Mouse (Mus musculus) spleen, postnatal 14 days (tissue): ENCODE results near the gene Plin3.
"Not testable (repeated sequence)": the region's sequence is repeated elsewhere in the genome, so short reads cannot be mapped to it uniquely, and the experiment has no call there.

Experiments used
- DNase-seq, 2 experiments: peaks; one replicate each; pipeline ENCODE4 v3.0.0; 2021 to 2022; ENCODE audit warnings: low spot score in 2 of 2

Plin3 gene

GRCm38 (mm10) chr17:56275842-56276480, 16.7 kb downstream of the Plin3 start:
- DNase-seq, result no peak

GRCm38 (mm10) chr17:56273986-56274385, 18.7 kb downstream of the Plin3 start:
- no peak for DNase-seq

- DNase-seq, result no peak
Observed at GRCm38 (mm10) chr17:56273482-56273881, 19.2 kb downstream of the Plin3 start.

GRCm38 (mm10) chr17:56272644-56273043, 20.0 kb downstream of the Plin3 start:
- DNase-seq, result no peak

GRCm38 (mm10) chr17:56271609-56272253, 20.9 kb downstream of the Plin3 start:
- no peak for DNase-seq

- DNase-seq, result no peak
Observed at GRCm38 (mm10) chr17:56269741-56270140, 22.9 kb downstream of the Plin3 start.

- DNase-seq, result no peak
Observed at GRCm38 (mm10) chr17:56269153-56269630, 23.5 kb downstream of the Plin3 start.

GRCm38 (mm10) chr17:56266271-56266670, 26.4 kb downstream of the Plin3 start:
- peak in 1 of 2 experiments; percentile 52 for DNase-seq

- DNase-seq, result no peak
Observed at GRCm38 (mm10) chr17:56265869-56266268, 26.8 kb downstream of the Plin3 start.

GRCm38 (mm10) chr17:56265011-56265410, 27.7 kb downstream of the Plin3 start:
- DNase-seq, result no peak

- peak; percentile 58 to 78 for DNase-seq
Observed at GRCm38 (mm10) chr17:56264020-56264419, 28.7 kb downstream of the Plin3 start.

GRCm38 (mm10) chr17:56262645-56263094, 30.0 kb downstream of the Plin3 start:
- DNase-seq, result no peak

- no peak for DNase-seq
Observed at GRCm38 (mm10) chr17:56261166-56261565, 31.5 kb downstream of the Plin3 start.

GRCm38 (mm10) chr17:56259301-56260037, 33.2 kb downstream of the Plin3 start:
- no peak for DNase-seq

- DNase-seq, result not testable (repeated sequence)
Observed at GRCm38 (mm10) chr17:56258812-56259211, 33.9 kb downstream of the Plin3 start.

- not testable (repeated sequence) for DNase-seq
Observed at GRCm38 (mm10) chr17:56258269-56258668, 34.4 kb downstream of the Plin3 start.

GRCm38 (mm10) chr17:56257181-56257894, 35.3 kb downstream of the Plin3 start:
- DNase-seq, result no peak

- DNase-seq, result peak; percentile 73 to 85
Observed at GRCm38 (mm10) chr17:56256239-56256881, 36.3 kb downstream of the Plin3 start, which contains the start of gene Fem1a. Gene Fem1a, plus strand, starts transcription at chr17:56256810.

- peak; percentile 95 to 98 for DNase-seq
Observed at GRCm38 (mm10) chr17:56255863-56256238, 36.8 kb downstream of the Plin3 start.

- DNase-seq, result no peak
Observed at GRCm38 (mm10) chr17:56255429-56255828, 37.2 kb downstream of the Plin3 start.

- DNase-seq, result no peak
Observed at GRCm38 (mm10) chr17:56254695-56255094, 38.0 kb downstream of the Plin3 start.
